Mouse (Mus musculus) ES-Bruce4 (cell line): ENCODE measurements around the gene Apeh. TPM values are rescaled to one million over a fixed set of nuclear protein-coding genes. Genes with fewer than 3 reads are reported as not detected.

Experiments
- H3K27ac ChIP-seq: 2 replicates; pipeline ENCODE4 v1.5.1; 2012; ENCODE audit warnings: low read length, inconsistent platforms; ENCODE audit not compliant: insufficient read depth
- H3K27me3 ChIP-seq: 2 replicates; pipeline ENCODE4 v1.6.1; 2012; ENCODE audit warnings: mild to moderate bottlenecking, low read length, inconsistent platforms; ENCODE audit not compliant: control insufficient read depth, poor library complexity, insufficient read depth, severe bottlenecking
- H3K36me3 ChIP-seq: 2 replicates; pipeline ENCODE4 v1.6.1; 2012; ENCODE audit warnings: inconsistent platforms, mild to moderate bottlenecking, low read length, moderate library complexity; ENCODE audit not compliant: control insufficient read depth, poor library complexity, insufficient read depth, severe bottlenecking
- H3K4me1 ChIP-seq: one replicate; pipeline ENCODE4 v1.8.1; 2011; ENCODE audit warnings: low read length; ENCODE audit not compliant: control insufficient read depth, insufficient read depth
- H3K4me3 ChIP-seq: 2 replicates; pipeline ENCODE4 v1.5.1; 2011; ENCODE audit warnings: low read depth, mild to moderate bottlenecking, low read length
- H3K9ac ChIP-seq: 2 replicates; pipeline ENCODE4 v1.6.1; 2012; ENCODE audit warnings: low read depth, mild to moderate bottlenecking, inconsistent platforms; ENCODE audit not compliant: poor library complexity, severe bottlenecking
- H3K9me3 ChIP-seq: replicated peaks from 2 replicates; pipeline ENCODE4 v1.6.1; 2012; ENCODE audit warnings: mild to moderate bottlenecking, low read length, inconsistent platforms; ENCODE audit not compliant: control insufficient read depth, poor library complexity, insufficient read depth, severe bottlenecking
- CTCF ChIP-seq: IDR thresholded peaks from one replicate; pipeline ENCODE4 v1.8.1; 2011; ENCODE audit warnings: low read depth, low read length
- EP300 ChIP-seq: IDR thresholded peaks from 2 replicates; pipeline ENCODE4 v1.6.1; 2011; ENCODE audit warnings: low read depth, low read length; ENCODE audit not compliant: insufficient read depth
- POLR2A ChIP-seq: IDR thresholded peaks from one replicate; pipeline ENCODE4 v1.8.1; 2011; ENCODE audit warnings: low read length; ENCODE audit not compliant: insufficient read depth
- polyA plus RNA-seq: library from polyadenylated mRNA; stranded (reverse); fragments of >200 nt; gene quantifications from 2 replicates; pipeline ENCODE4 v1.2.4, GENCODE M21; 2011; ENCODE audit warnings: low read depth; ENCODE audit not compliant: missing spikeins, insufficient read depth, insufficient read length

Gene Apeh
- polyA plus RNA-seq, 1 experiment = 48.1 TPM

GRCm38 (mm10) chr9:108082549-108082948 lies 11.9 kb downstream of the Apeh start:
- peaks cover 4% of the 10 kb centered on the region; the same call in 1 of the 2 replicates for H3K36me3 ChIP-seq
- H3K9ac ChIP-seq = peak overlapping the region; percentile 4; the same call in 1 of the 2 replicates
- no peak overlapping the region for H3K27ac ChIP-seq
- peak overlapping the region; percentile 73 for H3K4me3 ChIP-seq
- H3K4me1 ChIP-seq = no peaks in the 10 kb centered on the region
- no peaks in the 10 kb centered on the region for H3K9me3 ChIP-seq
- no peaks in the 10 kb centered on the region for H3K27me3 ChIP-seq
- TF ChIP-seq CTCF = no peak
- TF ChIP-seq EP300 = no peak
- TF ChIP-seq POLR2A = no peak

DNA sequence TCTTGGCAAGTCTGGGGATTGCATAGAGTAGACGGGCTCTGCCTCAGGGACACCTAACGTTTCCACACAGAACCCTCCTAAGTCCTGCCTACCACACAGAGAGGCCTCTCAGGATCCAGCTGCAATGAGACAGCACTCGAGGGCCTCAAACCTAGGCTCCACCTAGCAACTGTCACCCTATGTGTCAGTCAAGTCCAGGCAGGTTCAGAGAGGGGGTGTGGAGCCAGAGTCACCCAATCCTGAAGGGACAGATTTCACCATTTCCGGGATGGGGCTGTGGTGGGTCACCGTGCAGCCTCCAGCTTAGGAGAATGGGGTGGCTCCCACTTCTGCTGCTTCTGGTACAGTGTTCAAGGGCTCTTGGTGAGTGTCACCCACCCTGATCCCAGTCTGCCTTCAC lies 14.2 kb downstream of the Apeh start, which contains the start of gene Mst1:
Gene Mst1, plus strand, starts transcription at position 269 of the 400 bp plus-strand sequence.
- Histone ChIP-seq H3K27me3 (no peaks in the 10 kb centered on the region), H3K9ac (peak within 1 kb of the TSS; percentile 78), H3K36me3 (0 out of 2 replicates have a peak, but pooled peaks cover 2% of the 10 kb centered on the region), H3K4me1 (no peaks in the 10 kb centered on the region), H3K27ac (no peak within 1 kb of the TSS), H3K4me3 (peak within 1 kb of the TSS; percentile 86), H3K9me3 (no peaks in the 10 kb centered on the region)
- no peak for TF ChIP-seq EP300
- no peak for TF ChIP-seq POLR2A
- TF ChIP-seq CTCF = no peak

GRCm38 (mm10) chr9:108073141-108073930 lies 21.1 kb downstream of the Apeh start:
- TF ChIP-seq EP300 = no peak
- Histone ChIP-seq H3K4me1 (no peaks in the 10 kb centered on the region), H3K9me3 (no peaks in the 10 kb centered on the region), H3K36me3 (no peaks in the 10 kb centered on the region), H3K27ac (no peak overlapping the region), H3K4me3 (no peak overlapping the region), H3K9ac (no peak overlapping the region), H3K27me3 (no peaks in the 10 kb centered on the region)

DNA sequence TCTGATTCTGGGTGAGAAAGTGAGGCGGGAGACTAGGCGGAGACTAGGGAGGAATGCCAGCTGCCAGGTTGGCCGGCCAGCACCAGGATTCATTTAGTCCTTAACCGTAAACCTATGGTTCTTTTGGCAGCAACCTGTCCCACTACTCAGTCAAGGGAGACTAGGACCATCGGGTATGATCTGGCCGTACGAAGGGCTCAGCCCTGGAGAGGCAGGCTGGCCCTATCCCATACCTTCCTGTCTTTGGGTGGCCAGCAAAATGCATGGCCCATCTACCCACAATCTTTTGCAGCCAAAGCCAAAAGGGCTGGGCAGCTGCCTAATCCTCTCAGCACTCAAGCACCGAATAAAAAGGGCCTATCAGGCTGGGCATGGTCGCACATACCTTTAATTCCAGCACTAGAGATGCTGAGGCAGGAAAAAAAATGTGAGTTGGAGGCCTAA lies 21.9 kb downstream of the Apeh start:
- Histone ChIP-seq H3K9ac (no peak overlapping the region), H3K27me3 (no peaks in the 10 kb centered on the region), H3K9me3 (no peaks in the 10 kb centered on the region), H3K4me3 (no peak overlapping the region), H3K4me1 (no peaks in the 10 kb centered on the region), H3K36me3 (no peaks in the 10 kb centered on the region), H3K27ac (no peak overlapping the region)
- TF ChIP-seq CTCF (no peak), EP300 (no peak), POLR2A (no peak)

GRCm38 (mm10) chr9:108071801-108072200 lies 22.6 kb downstream of the Apeh start:
- no peaks in the 10 kb centered on the region for H3K4me1 ChIP-seq
- H3K36me3 ChIP-seq = no peaks in the 10 kb centered on the region
- no peaks in the 10 kb centered on the region for H3K9me3 ChIP-seq
- TF ChIP-seq POLR2A (no peak), EP300 (no peak), CTCF (no peak)
- H3K4me3 ChIP-seq = no peak overlapping the region
- H3K27me3 ChIP-seq = no peaks in the 10 kb centered on the region
- H3K9ac ChIP-seq = no peak overlapping the region
- no peak overlapping the region for H3K27ac ChIP-seq

DNA sequence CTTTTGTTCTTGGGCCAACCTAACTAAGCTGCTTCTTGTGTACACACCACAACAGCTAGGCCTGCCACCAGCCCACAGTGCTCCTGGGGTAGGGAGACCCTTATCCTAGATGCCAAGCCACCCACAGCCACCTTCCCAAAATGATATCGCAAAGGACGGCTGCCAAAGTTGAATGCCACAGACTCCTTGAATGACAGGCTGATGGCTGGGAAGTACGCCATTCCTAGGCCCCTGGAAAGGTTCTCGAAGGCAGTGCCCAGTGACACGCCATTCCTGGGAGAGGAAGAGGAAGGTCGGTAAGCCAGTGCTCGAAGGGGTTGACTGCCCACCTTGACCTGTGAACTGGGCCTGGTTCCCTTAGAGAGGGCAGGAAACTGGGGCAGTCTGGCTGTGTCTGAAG lies 24.9 kb downstream of the Apeh start:
- H3K36me3 ChIP-seq = no peaks in the 10 kb centered on the region
- no peak overlapping the region for H3K4me3 ChIP-seq
- H3K9me3 ChIP-seq = no peaks in the 10 kb centered on the region
- H3K27ac ChIP-seq = no peak overlapping the region
- no peaks in the 10 kb centered on the region for H3K4me1 ChIP-seq
- no peak overlapping the region for H3K9ac ChIP-seq
- no peaks in the 10 kb centered on the region for H3K27me3 ChIP-seq
- TF ChIP-seq POLR2A = no peak
